Mouse (Mus musculus) midbrain, embryonic 16.5 days (tissue): ENCODE measurements at regions not wholly inside any gene's neighbourhood (a gene's known extent, or its start where the extent isn't known, plus 50 kb on each side); places are given as distances from the start of the nearest gene placed in this dataset.

Source experiments
- ATAC-seq: fragments of 200-750 bp; cut with Nextera tagmentation; 2 replicates; pipeline ENCODE4 v1.8.0; 2017; ENCODE audit warnings: moderate TSS enrichment
- H3K27ac ChIP-seq: fragments of 300-500 bp; sonication (generic); 2 replicates; pipeline ENCODE4 v1.5.1; 2014; ENCODE audit warnings: mild to moderate bottlenecking, low read length, mixed read lengths
- H3K27me3 ChIP-seq: fragments of 300-500 bp; sonication (generic); 2 replicates; pipeline ENCODE4 v1.6.1; 2014; ENCODE audit warnings: low read depth, low read length, mixed read lengths; ENCODE audit not compliant: control insufficient read depth, insufficient read depth
- H3K36me3 ChIP-seq: fragments of 300-500 bp; sonication (generic); 2 replicates; pipeline ENCODE4 v1.6.1; 2014; ENCODE audit warnings: mild to moderate bottlenecking, low read length, moderate library complexity, mixed read lengths; ENCODE audit not compliant: control insufficient read depth, insufficient read depth
- H3K4me1 ChIP-seq: fragments of 300-500 bp; sonication (generic); 2 replicates; pipeline ENCODE4 v1.6.1; 2014; ENCODE audit warnings: mild to moderate bottlenecking, low read length, mixed read lengths; ENCODE audit not compliant: control insufficient read depth, insufficient read depth
- H3K4me2 ChIP-seq: fragments of 300-500 bp; sonication (generic); 2 replicates; pipeline ENCODE4 v1.6.1; 2014; ENCODE audit warnings: mild to moderate bottlenecking, low read length, mixed read lengths
- H3K4me3 ChIP-seq: fragments of 300-500 bp; sonication (generic); 2 replicates; pipeline ENCODE4 v1.5.1; 2014; ENCODE audit warnings: low read depth, mild to moderate bottlenecking, low read length, moderate library complexity, mixed read lengths
- H3K9ac ChIP-seq: fragments of 300-500 bp; sonication (generic); 2 replicates; pipeline ENCODE4 v1.6.1; 2014; ENCODE audit warnings: low read depth, low read length, mixed read lengths
- H3K9me3 ChIP-seq: fragments of 300-500 bp; sonication (generic); replicated peaks from 2 replicates; pipeline ENCODE4 v1.6.1; 2014; ENCODE audit warnings: mild to moderate bottlenecking, low read length, mixed read lengths; ENCODE audit not compliant: control insufficient read depth, poor library complexity, severe bottlenecking
- WGBS: fragments of 180-500 bp; shearing (Covaris S2); extraction: QIAGEN DNeasy Blood & Tissue Kit; methylation state at CpG from one replicate; pipeline ENCODE4 v1.1.7; 2014; 5-methylcytosine and 5-hydroxymethylcytosine counted together

GRCm38 (mm10) chr17:85776876-85777275, 88.8 kb upstream of the Six2 start:
- no peaks in the 10 kb centered on the region for H3K9me3 ChIP-seq
- WGBS = 35% methylated on average over 3 of the region's 3 CpGs
- H3K36me3 ChIP-seq = no peaks in the 10 kb centered on the region
- peak; percentile 97 for ATAC-seq
- no peaks in the 10 kb centered on the region for H3K27me3 ChIP-seq
- no peak overlapping the region for H3K9ac ChIP-seq
- no peak overlapping the region for H3K4me3 ChIP-seq
- H3K4me1 ChIP-seq = peaks cover 5% of the 10 kb centered on the region
- peak overlapping the region; percentile 63 for H3K27ac ChIP-seq
- H3K4me2 ChIP-seq = no peak overlapping the region

- ATAC-seq = no peak
- H3K4me3 ChIP-seq = no peak overlapping the region
- H3K36me3 ChIP-seq = no peaks in the 10 kb centered on the region
- H3K4me2 ChIP-seq = no peak overlapping the region
- H3K4me1 ChIP-seq = no peaks in the 10 kb centered on the region
- H3K9me3 ChIP-seq = no peaks in the 10 kb centered on the region
- H3K9ac ChIP-seq = no peak overlapping the region
- H3K27ac ChIP-seq = no peak overlapping the region
- no peaks in the 10 kb centered on the region for H3K27me3 ChIP-seq
- 93% methylated on average over 10 of the region's 10 CpGs for WGBS
Observed at GRCm38 (mm10) chr17:85768341-85768740, 80.3 kb upstream of the Six2 start.

GRCm38 (mm10) chr17:85767201-85767862, 79.3 kb upstream of the Six2 start:
- H3K4me1 ChIP-seq = no peaks in the 10 kb centered on the region
- H3K4me3 ChIP-seq = no peak overlapping the region
- no peak overlapping the region for H3K9ac ChIP-seq
- no peak for ATAC-seq
- no peaks in the 10 kb centered on the region for H3K27me3 ChIP-seq
- H3K4me2 ChIP-seq = no peak overlapping the region
- 0 out of 2 replicates have a peak, but pooled peaks cover 3% of the 10 kb centered on the region for H3K9me3 ChIP-seq
- WGBS = 82% methylated on average over 15 of the region's 15 CpGs
- H3K27ac ChIP-seq = no peak overlapping the region
- H3K36me3 ChIP-seq = no peaks in the 10 kb centered on the region

GRCm38 (mm10) chr17:85766556-85766955, 78.5 kb upstream of the Six2 start:
- no peaks in the 10 kb centered on the region for H3K36me3 ChIP-seq
- 10% methylated on average over 5 of the region's 5 CpGs for WGBS
- no peak overlapping the region for H3K4me2 ChIP-seq
- no peak overlapping the region for H3K4me3 ChIP-seq
- no peak overlapping the region for H3K9ac ChIP-seq
- H3K4me1 ChIP-seq = no peaks in the 10 kb centered on the region
- 0 out of 2 replicates have a peak, but pooled peaks cover 3% of the 10 kb centered on the region for H3K9me3 ChIP-seq
- H3K27ac ChIP-seq = no peak overlapping the region
- H3K27me3 ChIP-seq = no peaks in the 10 kb centered on the region
- ATAC-seq = no peak

GRCm38 (mm10) chr17:85758581-85759098, 70.6 kb upstream of the Six2 start:
- no peaks in the 10 kb centered on the region for H3K36me3 ChIP-seq
- WGBS = 47% methylated on average over 9 of the region's 9 CpGs
- peaks cover 5% of the 10 kb centered on the region; the same call in 1 of the 2 replicates for H3K9me3 ChIP-seq
- H3K9ac ChIP-seq = no peak overlapping the region
- no peaks in the 10 kb centered on the region for H3K4me1 ChIP-seq
- no peak overlapping the region for H3K27ac ChIP-seq
- H3K4me3 ChIP-seq = no peak overlapping the region
- no peak overlapping the region for H3K4me2 ChIP-seq
- H3K27me3 ChIP-seq = no peaks in the 10 kb centered on the region
- ATAC-seq = no peak

- Histone ChIP-seq H3K9ac (no peak overlapping the region), H3K27me3 (no peaks in the 10 kb centered on the region), H3K4me3 (no peak overlapping the region), H3K4me2 (no peak overlapping the region), H3K4me1 (no peaks in the 10 kb centered on the region), H3K36me3 (no peaks in the 10 kb centered on the region), H3K27ac (no peak overlapping the region), H3K9me3 (peaks cover 9% of the 10 kb centered on the region; the same call in 1 of the 2 replicates)
- ATAC-seq = no peak
- 92% methylated on average over 1 of the region's 1 CpGs for WGBS
Observed at GRCm38 (mm10) chr17:85757647-85758046, 69.6 kb upstream of the Six2 start.

- Histone ChIP-seq H3K4me3 (no peak overlapping the region), H3K27me3 (no peaks in the 10 kb centered on the region), H3K9ac (no peak overlapping the region), H3K36me3 (no peaks in the 10 kb centered on the region), H3K9me3 (peaks cover 6% of the 10 kb centered on the region; the same call in 1 of the 2 replicates), H3K4me1 (no peaks in the 10 kb centered on the region), H3K27ac (no peak overlapping the region), H3K4me2 (no peak overlapping the region)
- 81% methylated on average over 2 of the region's 2 CpGs for WGBS
- ATAC-seq = no peak
Observed at GRCm38 (mm10) chr17:85755557-85755956, 67.5 kb upstream of the Six2 start.

GRCm38 (mm10) chr17:85748649-85749081, 60.6 kb upstream of the Six2 start:
- WGBS = 3% methylated on average over 10 of the region's 10 CpGs
- 0 out of 2 replicates have a peak, but pooled peaks cover 2% of the 10 kb centered on the region for H3K27me3 ChIP-seq
- no peak overlapping the region for H3K4me3 ChIP-seq
- peaks cover 9% of the 10 kb centered on the region for H3K4me1 ChIP-seq
- H3K4me2 ChIP-seq = peak overlapping the region; percentile 47
- H3K27ac ChIP-seq = no peak overlapping the region
- ATAC-seq = peak; percentile 76
- H3K36me3 ChIP-seq = no peaks in the 10 kb centered on the region
- H3K9ac ChIP-seq = peak overlapping the region; percentile 11; the same call in 1 of the 2 replicates
- peaks cover 5% of the 10 kb centered on the region; the same call in 1 of the 2 replicates for H3K9me3 ChIP-seq

GRCm38 (mm10) chr17:85747976-85748648, 60.0 kb upstream of the Six2 start:
- no peak for ATAC-seq
- 57% methylated on average over 16 of the region's 16 CpGs for WGBS
- peak overlapping the region; percentile 47 for H3K4me2 ChIP-seq

More at GRCm38 (mm10) chr17:85747976-85748648, 60.0 kb upstream of the Six2 start:
- Histone ChIP-seq H3K4me1 (peaks cover 9% of the 10 kb centered on the region), H3K4me3 (no peak overlapping the region), H3K27ac (no peak overlapping the region), H3K36me3 (no peaks in the 10 kb centered on the region), H3K9me3 (no peaks in the 10 kb centered on the region), H3K9ac (no peak overlapping the region), H3K27me3 (0 out of 2 replicates have a peak, but pooled peaks cover 2% of the 10 kb centered on the region)
